Mouse (Mus musculus): ENCODE data around the gene Rapgef4.

DNA sequence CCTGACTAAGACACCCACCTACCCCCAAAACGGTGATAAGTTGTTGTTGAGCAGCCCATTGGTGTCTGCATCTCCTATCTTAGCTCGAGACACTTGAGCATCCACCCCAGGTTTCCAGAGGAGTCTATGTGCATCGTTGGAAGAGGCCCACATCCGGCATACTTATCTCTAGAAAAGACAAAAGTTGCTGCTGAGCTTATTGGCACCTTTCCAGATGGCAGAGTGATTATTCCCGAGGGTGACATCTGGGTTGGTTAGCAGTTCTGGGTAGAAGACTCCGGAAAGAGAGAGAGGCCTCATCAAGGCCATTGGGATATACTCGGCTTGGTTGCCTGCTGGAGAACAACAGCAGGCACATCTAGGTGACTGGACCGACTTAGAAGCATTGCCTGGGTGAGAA is 123.6 kb downstream of the Rapgef4 start:
- TF ChIP-seq POLR2A (IDR thresholded peaks at IDR 0.05; ENCODE audit: borderline replicate concordance, insufficient read depth, low read length) = no peak
- no peak for TF ChIP-seq CTCF (IDR thresholded peaks at IDR 0.05; ENCODE audit: borderline replicate concordance, insufficient read depth, low read depth, low read length)
